Mouse (Mus musculus): Measurements from ENCODE around the gene Bcl7b. TPM values are rescaled to one million over a fixed set of nuclear protein-coding genes. Genes with fewer than 3 reads are reported as not detected.

Bcl7b gene
- total and polyA plus RNA-seq, 3 experiments, result 44.6 to 76.0 TPM; not detected in 1

DNA sequence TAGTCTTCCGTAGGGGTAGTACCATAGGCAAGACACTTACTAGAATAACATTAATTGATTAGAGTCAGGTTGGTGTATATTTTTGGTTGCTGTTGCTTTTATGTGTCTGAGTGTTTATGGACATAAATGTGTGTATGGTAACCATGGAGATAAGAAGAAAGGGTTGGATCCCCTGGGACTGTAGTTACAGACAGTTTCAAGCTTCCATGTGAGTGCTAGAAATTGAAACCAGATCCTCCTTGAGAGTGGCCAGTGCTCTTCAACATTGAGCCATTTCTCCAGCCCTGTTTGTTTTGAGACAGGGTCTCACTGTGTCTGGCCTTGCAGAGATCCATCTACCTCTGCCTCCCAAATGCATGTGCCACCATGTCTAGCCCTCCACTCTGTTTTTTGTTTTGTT lies 24.3 kb downstream of the Bcl7b start:
- no peak for DNase-seq (ENCODE audit: low read depth, low spot score)
- Histone ChIP-seq H3K27me3 (ENCODE audit: control insufficient read depth in 1 of 2, insufficient read depth in 2 of 2, low read length in 2 of 2) (no peaks in the 10 kb centered on the region), H3K9me3 (replicated peaks; ENCODE audit: insufficient read depth, low read length) (no peaks in the 10 kb centered on the region), H3K4me3 (ENCODE audit: control insufficient read depth in 1 of 2, insufficient read depth in 1 of 2, low read depth in 2 of 2, low read length in 2 of 2) (no peak overlapping the region), H3K36me3 (ENCODE audit: control insufficient read depth in 1 of 2, insufficient read depth in 2 of 2, low read length in 2 of 2) (peaks cover 26 to 51% of the 10 kb centered on the region in 2 experiments), H3K27ac (ENCODE audit: control insufficient read depth, low read depth, low read length) (no peak overlapping the region), H3K79me2 (ENCODE audit: control insufficient read depth, insufficient read depth, low read length, poor library complexity) (peaks cover 73% of the 10 kb centered on the region), H3K9ac (ENCODE audit: control insufficient read depth, low read depth, low read length, poor library complexity, severe bottlenecking) (no peak overlapping the region), H3K4me1 (ENCODE audit: control insufficient read depth in 1 of 2, insufficient read depth in 2 of 2, low read length in 2 of 2) (peaks cover 3 to 13% of the 10 kb centered on the region in 2 experiments)
- TF ChIP-seq MAFK (IDR thresholded peaks at IDR 0.05; ENCODE audit: borderline replicate concordance, low read depth, low read length) (no peak), CHD1 (IDR thresholded peaks at IDR 0.05; ENCODE audit: low read depth, low read length) (no peak), GABPA (IDR thresholded peaks at IDR 0.05; ENCODE audit: low read depth, low read length) (no peak), USF2 (IDR thresholded peaks at IDR 0.05; ENCODE audit: borderline replicate concordance in 1 of 2, insufficient read depth in 1 of 2, low read depth in 1 of 2, low read length in 2 of 2) (no peak), E2F4 (IDR thresholded peaks at IDR 0.05; ENCODE audit: borderline replicate concordance, low read depth, low read length) (no peak), RCOR1 (IDR thresholded peaks at IDR 0.05; ENCODE audit: low read depth, low read length) (no peak), EP300 (IDR thresholded peaks at IDR 0.05; ENCODE audit: low read depth in 1 of 2, low read length in 2 of 2) (no peak)

DNA sequence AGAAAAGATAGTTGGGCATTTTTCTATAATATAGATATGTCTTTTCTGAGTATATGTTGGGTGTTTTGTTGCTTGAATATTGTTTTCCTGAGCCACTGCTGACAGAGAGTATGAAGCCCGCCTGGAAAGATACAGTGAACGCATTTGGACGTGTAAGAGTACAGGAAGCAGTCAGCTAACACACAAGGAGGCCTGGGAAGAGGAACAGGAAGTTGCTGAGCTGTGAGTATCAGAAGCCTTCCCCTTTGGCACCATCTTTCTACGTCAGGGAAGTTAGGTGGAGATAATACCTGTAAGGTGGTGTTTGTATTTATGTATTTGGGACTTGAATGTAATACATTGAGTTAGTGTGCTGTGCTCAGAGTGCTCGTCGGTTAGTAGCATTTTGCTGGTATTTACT lies 28.3 kb downstream of the Bcl7b start:
- H3K9me3 ChIP-seq (replicated peaks; ENCODE audit: insufficient read depth, low read length), result no peaks in the 10 kb centered on the region
- peak; percentile 73 for DNase-seq (ENCODE audit: low read depth, low spot score)
- no peak for TF ChIP-seq UBTF (IDR thresholded peaks at IDR 0.05; ENCODE audit: borderline replicate concordance, insufficient read depth, low read depth, low read length)
- TF ChIP-seq ELF1 (IDR thresholded peaks at IDR 0.05; ENCODE audit: low read depth, low read length), result peak; percentile 69
- TF ChIP-seq ZC3H11A (IDR thresholded peaks at IDR 0.05; ENCODE audit: low read depth, low read length), result no peak
- TF ChIP-seq ETS1 (IDR thresholded peaks at IDR 0.05; ENCODE audit: low read depth, low read length), result no peak
- no peak for TF ChIP-seq TAL1 (IDR thresholded peaks at IDR 0.05; ENCODE audit: low read length)
- peak; percentile 66 for TF ChIP-seq HCFC1 (IDR thresholded peaks at IDR 0.05; ENCODE audit: low read depth, low read length)
- TF ChIP-seq E2F4 (IDR thresholded peaks at IDR 0.05; ENCODE audit: borderline replicate concordance, low read depth, low read length), result no peak
- TF ChIP-seq NRF1 (IDR thresholded peaks at IDR 0.05; ENCODE audit: insufficient read depth, low read depth, low read length, poor library complexity, severe bottlenecking), result no peak
- no peak for TF ChIP-seq TBP (IDR thresholded peaks at IDR 0.05; ENCODE audit: low read depth, low read length)
- TF ChIP-seq MAZ (IDR thresholded peaks at IDR 0.05; ENCODE audit: low read depth, low read length), result no peak
- TF ChIP-seq ZMIZ1 (IDR thresholded peaks at IDR 0.05; ENCODE audit: low read depth, low read length), result no peak
- no peak for TF ChIP-seq USF1 (IDR thresholded peaks at IDR 0.05; ENCODE audit: low read depth, low read length)
- TF ChIP-seq MXI1 (IDR thresholded peaks at IDR 0.05; ENCODE audit: low read depth, low read length), result no peak
- no peak for TF ChIP-seq MYC (IDR thresholded peaks at IDR 0.05; ENCODE audit: low read depth, low read length)
- no peak for TF ChIP-seq SIN3A (IDR thresholded peaks at IDR 0.05; ENCODE audit: low read length)
- no peak for TF ChIP-seq BHLHE40 (IDR thresholded peaks at IDR 0.05; ENCODE audit: borderline replicate concordance, low read depth, low read length)
- no peak for TF ChIP-seq POLR2A (IDR thresholded peaks at IDR 0.05; ENCODE audit: control insufficient read depth in 1 of 2, insufficient read depth in 1 of 2, low read depth in 1 of 2, low read length in 2 of 2, poor library complexity in 1 of 2)
- TF ChIP-seq TCF12 (IDR thresholded peaks at IDR 0.05; ENCODE audit: low read depth, low read length), result no peak
- no peak for TF ChIP-seq CHD1 (IDR thresholded peaks at IDR 0.05; ENCODE audit: low read depth, low read length)
- TF ChIP-seq GATA1 (IDR thresholded peaks at IDR 0.05; ENCODE audit: low read depth, low read length), result peak; percentile 27; the same call in 1 of the 2 replicates
- TF ChIP-seq ZKSCAN1 (IDR thresholded peaks at IDR 0.05; ENCODE audit: low read depth, low read length), result no peak

More for the DNA sequence above, 28.3 kb downstream of the Bcl7b start:
- H3K36me3 ChIP-seq (ENCODE audit: control insufficient read depth in 1 of 2, insufficient read depth in 2 of 2, low read length in 2 of 2), result peaks cover 31 to 52% of the 10 kb centered on the region in 2 experiments
- no peak overlapping the region for H3K9ac ChIP-seq (ENCODE audit: control insufficient read depth, low read depth, low read length, poor library complexity, severe bottlenecking)
- no peak overlapping the region for H3K27ac ChIP-seq (ENCODE audit: control insufficient read depth, low read depth, low read length)
- H3K27me3 ChIP-seq (ENCODE audit: control insufficient read depth in 1 of 2, insufficient read depth in 2 of 2, low read length in 2 of 2), result no peaks in the 10 kb centered on the region
- H3K4me1 ChIP-seq (ENCODE audit: control insufficient read depth in 1 of 2, insufficient read depth in 2 of 2, low read length in 2 of 2), result peaks cover 3 to 5% of the 10 kb centered on the region in 2 experiments; a peak in 2 of 4 replicates
- peaks cover 46% of the 10 kb centered on the region for H3K79me2 ChIP-seq (ENCODE audit: control insufficient read depth, insufficient read depth, low read length, poor library complexity)
- no peak overlapping the region for H3K4me3 ChIP-seq (ENCODE audit: control insufficient read depth in 1 of 2, insufficient read depth in 1 of 2, low read depth in 2 of 2, low read length in 2 of 2)
